Mouse (Mus musculus): Measurements from ENCODE around the gene Kptn.

Kptn gene

DNA sequence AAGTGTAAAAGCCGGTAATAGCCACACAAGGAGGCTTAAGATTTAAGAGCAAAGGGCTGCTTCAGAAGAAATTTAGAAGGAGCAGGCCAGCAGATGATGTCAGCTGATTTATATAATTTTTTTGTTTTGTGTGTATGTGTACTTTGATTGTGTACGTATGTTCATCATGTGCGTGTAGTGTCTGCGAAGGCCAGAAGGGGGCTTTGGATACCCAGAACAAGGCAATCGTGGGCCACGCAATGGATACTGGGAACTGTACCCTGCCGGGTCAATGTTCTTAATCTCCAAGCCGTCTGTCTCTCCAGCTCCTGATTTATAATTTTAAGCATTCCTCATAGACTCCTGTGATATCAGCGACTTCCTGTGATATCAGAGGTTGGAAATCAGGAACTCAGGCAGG is 41.6 kb downstream of the Kptn start:
- DNase-seq (ENCODE audit: low read depth): no peak

DNA sequence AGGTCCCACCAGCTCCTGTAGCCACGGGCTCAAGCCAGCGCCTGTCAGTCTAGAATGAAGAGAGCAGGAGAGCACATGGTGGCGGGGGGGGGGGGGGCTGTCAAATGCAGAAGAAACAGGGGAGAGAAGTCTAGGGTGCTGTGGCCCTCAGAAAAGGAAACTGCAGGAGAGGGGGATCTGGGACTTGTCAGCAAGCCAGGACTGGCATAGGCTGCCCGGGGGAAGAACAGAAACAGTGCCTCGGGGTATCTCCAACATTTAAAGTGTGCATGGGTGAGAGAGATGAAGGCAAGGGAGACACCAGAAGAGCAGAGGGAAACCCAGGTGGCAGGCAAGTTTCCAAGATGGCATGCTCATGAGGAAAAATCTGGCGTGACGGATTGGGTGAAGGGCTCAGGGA is 42.3 kb downstream of the Kptn start:
- no peak for DNase-seq (ENCODE audit: low read depth)

DNA sequence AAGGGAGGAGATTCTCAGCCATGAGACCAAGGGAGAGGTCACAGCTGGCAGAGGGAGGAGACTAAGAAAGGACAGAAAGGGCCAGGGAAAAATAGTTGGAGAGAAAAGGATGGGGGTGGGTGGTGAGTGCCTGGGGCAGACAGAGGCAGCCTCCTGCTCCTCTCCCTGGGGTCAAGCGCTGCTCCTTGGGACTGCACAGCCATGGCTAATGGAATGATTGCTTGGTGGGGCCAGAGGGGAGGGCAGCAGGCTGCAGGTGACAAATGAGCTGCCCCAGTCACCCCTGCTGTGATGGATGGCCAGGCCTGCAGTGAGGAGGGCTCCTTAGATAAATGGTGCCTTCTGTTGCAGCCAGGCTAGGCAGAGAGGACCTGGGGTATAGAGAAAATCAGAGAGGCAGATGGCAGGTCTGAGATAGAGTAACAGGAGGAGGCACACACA is 52.5 kb downstream of the Kptn start:
- no peak for DNase-seq (ENCODE audit: low read depth)

DNA sequence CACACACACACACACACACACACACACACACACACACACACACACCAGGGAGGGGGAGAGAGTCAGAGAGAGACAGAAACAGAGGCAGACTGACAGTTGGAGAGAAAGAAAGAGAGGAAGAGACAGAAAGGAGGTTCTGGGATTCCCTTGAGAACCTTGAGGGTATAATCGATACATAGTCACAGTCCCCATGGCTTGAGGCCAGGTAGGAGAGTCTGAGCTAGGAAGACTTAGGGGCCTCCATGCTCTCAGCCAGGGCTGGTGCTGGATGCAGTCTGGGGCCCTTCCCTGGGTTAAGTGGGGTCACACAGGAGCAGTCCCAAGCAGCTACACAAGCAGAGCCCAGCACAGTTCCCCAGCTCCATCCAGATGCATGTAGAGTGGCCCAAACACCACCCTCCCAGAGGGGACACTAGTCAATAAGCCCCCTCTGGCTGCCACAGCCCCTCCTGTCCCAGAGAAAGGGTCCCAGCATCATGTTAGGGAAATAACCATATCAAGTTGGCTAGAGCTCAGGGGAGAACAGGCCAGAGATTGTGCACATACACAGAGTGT is 53.0 kb downstream of the Kptn start:
- no peak for DNase-seq (ENCODE audit: low read depth)

DNA sequence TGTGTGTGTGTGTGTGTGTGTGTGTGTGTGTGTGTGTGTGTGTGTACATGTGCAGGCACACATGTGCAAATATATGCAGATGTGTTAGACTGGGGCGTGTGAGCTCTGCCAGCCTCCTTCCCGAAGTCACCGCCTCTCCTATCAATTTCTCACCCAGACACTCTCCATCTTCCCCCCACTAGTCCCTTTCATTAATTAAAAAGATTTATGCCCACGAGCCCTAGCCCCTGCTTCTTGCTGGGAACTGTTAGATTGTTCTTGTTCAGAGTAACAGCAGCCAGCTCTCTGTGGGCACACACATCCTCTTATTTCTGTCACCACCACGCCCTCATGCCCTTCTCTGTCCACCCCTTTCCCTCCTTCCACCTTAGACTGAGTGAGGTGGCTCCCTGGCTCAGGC is 53.5 kb downstream of the Kptn start:
- no peak for DNase-seq (ENCODE audit: low read depth)

DNA sequence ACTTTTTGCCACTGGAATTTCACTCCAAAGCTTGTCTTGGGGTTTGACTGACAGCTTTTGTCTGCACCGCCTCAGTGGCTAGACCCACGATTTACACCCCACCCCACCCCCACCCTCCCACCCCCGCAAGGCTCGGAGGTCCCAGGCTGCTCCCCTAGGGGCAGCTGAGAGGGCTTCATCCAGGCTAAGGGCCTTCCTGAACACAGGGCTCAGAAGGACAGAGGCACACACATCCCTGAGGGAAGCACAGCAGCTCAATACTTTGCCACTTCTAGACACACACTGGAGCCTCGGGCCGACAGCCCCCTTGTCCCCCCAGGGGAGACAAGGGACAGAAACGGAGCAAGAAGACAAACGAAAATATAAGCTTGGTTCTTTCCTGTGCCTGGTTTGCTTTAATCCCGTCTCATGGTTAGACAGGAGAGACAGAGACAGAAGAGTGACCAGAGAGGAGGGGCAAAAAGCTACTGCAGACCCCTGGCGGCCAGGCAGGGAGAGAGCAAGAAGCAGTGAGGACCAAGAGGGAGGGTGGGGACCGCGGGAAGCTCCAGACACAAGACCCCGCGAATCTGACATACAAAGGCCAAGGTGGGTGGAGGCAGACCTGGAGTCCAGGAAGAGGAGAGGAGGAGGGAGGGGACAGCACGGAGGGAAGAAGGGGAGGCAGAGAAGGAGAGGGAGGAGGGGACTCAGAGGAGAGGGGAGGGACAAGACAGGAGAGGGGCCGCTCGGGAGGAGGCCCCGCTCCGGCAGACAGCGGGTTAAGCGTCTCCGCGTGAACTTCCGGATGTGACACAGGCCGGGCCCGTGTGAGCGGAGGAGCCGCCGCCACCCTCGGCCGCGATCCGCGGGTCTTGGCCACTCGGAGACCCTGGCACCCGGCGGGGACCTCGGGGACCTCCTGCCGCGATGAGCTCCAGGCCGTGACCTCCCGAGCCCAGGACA is 55.2 kb downstream of the Kptn start, which contains the start of gene Meis3:
Gene Meis3 (plus strand): TSS at position 494 of the 945 bp plus-strand sequence.
- DNase-seq (ENCODE audit: low read depth): peak; percentile 78

DNA sequence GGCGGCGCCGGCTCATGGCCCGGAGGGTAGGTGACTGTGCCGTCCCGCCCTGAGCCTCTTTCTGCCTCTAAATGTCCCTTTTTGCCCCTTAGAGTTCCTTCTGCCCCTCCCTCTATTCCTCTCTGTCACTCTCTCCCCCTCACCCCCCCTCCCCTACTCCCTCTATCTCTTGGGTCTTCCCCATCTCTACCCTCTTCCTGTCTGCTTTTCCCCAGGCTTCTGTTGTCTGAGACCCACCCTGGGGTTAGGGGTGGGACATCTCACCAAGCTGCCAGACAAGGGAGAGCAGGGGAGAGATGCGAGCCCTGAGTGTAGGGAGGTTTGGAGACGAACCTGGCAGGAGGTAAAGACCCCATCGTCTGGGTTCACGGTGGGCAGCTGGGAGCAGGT is 55.8 kb downstream of the Kptn start:
- DNase-seq (ENCODE audit: low read depth): no peak

Data from NIH3T3 (cell line).